Mouse (Mus musculus): ENCODE data around the gene Icosl. TPM values are rescaled to one million over a fixed set of nuclear protein-coding genes. Genes with fewer than 3 reads are reported as not detected.
"Not testable (repeated sequence)": the region's sequence is repeated elsewhere in the genome, so short reads cannot be mapped to it uniquely, and the experiment has no call there.

Gene Icosl
- total RNA-seq, 2 experiments from 2014 or later: 2.6 to 3.9 TPM

GRCm38 (mm10) chr10:78105548-78105947 lies 36.4 kb downstream of the Icosl start:
- ATAC-seq (replicated peaks; ENCODE audit: poor library complexity): peak; percentile 69

GRCm38 (mm10) chr10:78114521-78115092 lies 45.5 kb downstream of the Icosl start:
- no peak for ATAC-seq (replicated peaks; ENCODE audit: poor library complexity)

DNA sequence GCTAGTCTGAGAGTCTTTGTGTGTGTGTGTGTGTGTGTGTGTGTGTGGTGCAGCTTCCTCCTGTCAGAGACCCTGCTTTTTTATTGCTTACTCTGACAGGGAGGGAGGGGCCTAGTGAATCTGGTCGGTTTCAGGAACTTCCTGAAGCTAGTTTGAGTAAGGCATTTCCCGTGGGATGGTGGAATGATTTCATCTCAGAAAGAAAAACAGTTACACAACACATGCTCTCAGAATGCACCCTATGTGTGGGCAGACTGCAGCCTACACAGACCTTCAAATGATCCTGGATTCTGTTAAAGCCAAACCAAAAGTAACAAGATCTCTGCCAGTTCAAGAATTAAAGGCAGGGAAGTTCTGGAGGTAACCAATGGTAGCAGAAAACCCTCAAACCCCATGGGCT lies 46.1 kb downstream of the Icosl start:
- no peak for ATAC-seq (replicated peaks; ENCODE audit: poor library complexity)

- no peak for ATAC-seq (replicated peaks; ENCODE audit: poor library complexity)
Measured at GRCm38 (mm10) chr10:78119422-78119821, 50.3 kb downstream of the Icosl start.

DNA sequence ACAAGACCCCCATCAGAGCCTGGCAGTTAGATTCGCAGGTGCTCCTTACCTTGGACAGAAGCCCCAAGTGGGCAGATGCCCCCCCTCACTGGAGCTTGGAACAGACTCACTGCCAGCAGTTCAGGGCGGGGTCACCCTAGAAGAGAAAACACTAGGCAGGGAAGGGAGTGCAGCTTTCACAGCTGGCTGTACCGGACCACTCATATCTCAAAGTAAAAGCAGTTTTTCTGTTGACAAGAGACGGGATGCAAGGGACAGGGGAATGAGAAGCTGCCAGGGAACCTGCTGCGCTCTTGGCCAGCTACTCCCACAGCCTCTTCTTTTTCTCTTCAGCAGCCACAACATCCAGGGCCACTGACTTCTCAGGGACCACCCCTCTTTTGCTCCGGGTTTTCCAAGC lies 55.0 kb downstream of the Icosl start:
- peak; percentile 60; the same call in 1 of the 2 replicates for ATAC-seq (replicated peaks; ENCODE audit: poor library complexity)

DNA sequence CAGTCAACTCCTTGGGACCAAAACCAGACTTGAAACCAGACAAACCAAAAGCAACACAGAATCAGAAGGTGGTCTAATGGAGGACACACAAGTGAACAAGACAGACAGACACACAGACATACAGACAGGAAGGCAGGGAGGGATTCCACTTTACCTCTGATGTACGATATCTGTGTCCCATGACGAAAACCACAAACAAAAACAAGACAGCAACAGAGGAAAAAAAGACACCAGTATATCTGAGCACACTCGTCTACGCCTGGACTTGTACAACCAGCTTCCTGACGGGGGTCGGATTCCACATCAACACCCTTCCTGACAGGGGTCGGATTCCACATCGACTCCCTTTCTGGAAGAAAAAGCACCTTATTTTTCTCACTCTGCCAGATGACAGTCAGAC lies 56.0 kb downstream of the Icosl start:
- ATAC-seq (replicated peaks; ENCODE audit: poor library complexity): not testable (repeated sequence)

- no peak for ATAC-seq (replicated peaks; ENCODE audit: poor library complexity)
Measured at GRCm38 (mm10) chr10:78126311-78126710, 57.2 kb downstream of the Icosl start.

DNA sequence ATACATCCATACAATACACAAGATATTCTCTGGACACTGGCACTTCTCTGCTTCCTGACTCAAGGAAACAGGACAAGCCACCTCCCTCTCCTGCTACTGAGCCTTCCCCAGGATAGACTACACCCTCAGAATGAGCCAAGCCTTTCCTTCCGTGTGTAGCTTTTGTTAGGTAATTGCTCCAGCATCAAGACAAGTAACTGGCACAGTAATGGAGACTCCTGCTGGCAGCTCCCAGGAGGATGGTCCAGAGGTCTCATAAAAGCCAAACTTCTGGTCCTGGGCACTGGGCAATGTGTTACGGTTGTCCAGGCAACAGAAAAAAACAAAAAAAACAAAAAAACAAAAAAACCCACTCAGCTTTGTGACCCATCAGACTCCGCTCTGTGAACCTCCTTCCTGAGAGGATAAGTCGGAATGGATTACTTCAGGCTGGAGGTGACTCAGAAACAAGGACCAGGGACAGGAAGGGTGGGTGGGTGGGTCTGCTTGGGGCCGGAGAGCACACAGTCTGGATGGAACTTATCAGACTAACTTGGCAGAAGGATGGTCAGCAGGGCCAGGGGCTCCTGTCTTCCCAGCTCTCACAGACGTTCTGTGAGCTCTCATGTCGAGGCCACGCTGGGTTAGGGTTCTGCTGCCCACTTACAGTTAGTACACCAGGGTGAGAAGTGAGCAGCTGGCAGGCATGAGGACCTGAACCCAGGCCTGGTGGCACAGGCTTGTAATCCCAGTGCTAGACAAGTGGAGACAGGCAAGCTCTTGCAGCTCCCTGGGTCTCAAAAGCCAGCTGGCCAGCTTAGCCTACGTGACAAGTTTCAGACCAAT lies 58.2 kb downstream of the Icosl start:
- ATAC-seq (replicated peaks; ENCODE audit: poor library complexity): no peak

- no peak for ATAC-seq (replicated peaks; ENCODE audit: poor library complexity)
Measured at GRCm38 (mm10) chr10:78127931-78128330, 58.8 kb downstream of the Icosl start.

DNA sequence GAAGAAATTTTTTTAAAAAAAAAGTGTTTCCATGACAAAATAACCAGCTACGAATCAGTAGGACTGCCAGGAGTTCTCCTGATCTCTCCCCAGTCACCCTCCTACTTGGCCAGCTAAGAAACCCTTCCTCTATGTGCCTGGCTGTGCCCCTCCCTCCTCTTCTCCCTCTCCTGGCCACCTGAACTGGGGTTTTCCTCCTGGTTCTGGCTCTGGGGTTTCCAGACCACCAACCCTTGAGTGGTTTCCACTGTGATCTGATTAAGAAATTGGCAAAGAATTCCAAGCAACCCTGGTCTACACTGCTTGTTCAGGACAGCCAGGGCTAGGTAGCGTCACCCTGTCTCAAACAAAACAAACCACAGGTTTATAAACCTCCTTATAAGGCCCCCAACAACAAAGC lies 59.5 kb downstream of the Icosl start:
- ATAC-seq (replicated peaks; ENCODE audit: poor library complexity): no peak

DNA sequence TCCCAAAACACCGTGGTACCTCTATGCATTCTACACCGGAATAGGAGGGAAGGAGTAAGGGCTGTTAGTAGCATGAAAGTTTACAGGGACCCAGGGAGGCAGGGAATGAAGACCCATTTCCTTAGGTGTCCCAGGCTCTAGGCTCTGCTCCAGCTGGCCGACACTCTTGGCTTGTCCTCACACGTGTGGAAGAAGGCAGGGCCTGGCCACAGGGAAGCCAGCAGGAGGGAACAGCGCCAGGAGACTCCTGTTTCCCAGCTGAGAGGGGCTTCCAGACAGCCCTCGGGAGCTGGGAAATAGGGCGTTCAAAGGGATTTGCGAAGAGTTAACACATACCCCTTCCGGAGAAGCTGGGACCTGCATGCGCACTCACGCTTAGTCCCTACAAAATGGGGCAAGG lies 60.3 kb downstream of the Icosl start:
- ATAC-seq (replicated peaks; ENCODE audit: poor library complexity): no peak

- 0 out of 2 replicates have a peak, but pooled peaks have one; percentile 4 for ATAC-seq (replicated peaks; ENCODE audit: poor library complexity)
Measured at GRCm38 (mm10) chr10:78129998-78130397, 60.9 kb downstream of the Icosl start.

Other genes starting within 250 kb of the Icosl start
- gene Krtap10-4, start 242.2 kb upstream of the Icosl start, total RNA-seq (2015): not detected in 2 replicates
- gene Krtap10-4, start 242.2 kb upstream of the Icosl start, total RNA-seq (2017): not detected in 2 replicates
- not detected in 2 replicates for gene Krtap10-10, start 233.4 kb upstream of the Icosl start, total RNA-seq (2015)
- not detected in 2 replicates for gene Krtap10-10, start 233.4 kb upstream of the Icosl start, total RNA-seq (2017)
- gene Gm36176, start 222.5 kb upstream of the Icosl start, total RNA-seq (2015): not detected in 2 replicates
- not detected in 2 replicates for gene Gm36176, start 222.5 kb upstream of the Icosl start, total RNA-seq (2017)
- not detected in 2 replicates for gene Gm10318, start 216.4 kb upstream of the Icosl start, total RNA-seq (2015)
- gene Gm10318, start 216.4 kb upstream of the Icosl start, total RNA-seq (2017): not detected in 2 replicates
- gene Gm3285, start 207.3 kb upstream of the Icosl start, total RNA-seq (2015): not detected in 2 replicates
- not detected in 2 replicates for gene Gm3285, start 207.3 kb upstream of the Icosl start, total RNA-seq (2017)
- gene Lrrc3, start 166.8 kb upstream of the Icosl start, total RNA-seq (2015): 0.12 TPM in 1 of 2 replicates, not detected in the other
- not detected in 2 replicates for gene Lrrc3, start 166.8 kb upstream of the Icosl start, total RNA-seq (2017)
- gene Trpm2, start 98.7 kb upstream of the Icosl start, total RNA-seq (2015): 2.7 and 5.1 TPM in 2 replicates
- 1.4 and 2.9 TPM in 2 replicates for gene Trpm2, start 98.7 kb upstream of the Icosl start, total RNA-seq (2017)
- gene 1810043G02Rik, start 90.8 kb upstream of the Icosl start, total RNA-seq (2015): 6.0 and 6.4 TPM in 2 replicates
- gene 1810043G02Rik, start 90.8 kb upstream of the Icosl start, total RNA-seq (2017): 5.9 and 11.2 TPM in 2 replicates
- gene Pfkl, start 59.2 kb upstream of the Icosl start, total RNA-seq (2015): 13.7 and 15.5 TPM in 2 replicates
- gene Pfkl, start 59.2 kb upstream of the Icosl start, total RNA-seq (2017): 36.1 and 44.2 TPM in 2 replicates
- gene Dnmt3l, start 27.4 kb upstream of the Icosl start, total RNA-seq (2015): 1.5 and 4.4 TPM in 2 replicates
- 1.3 and 3.2 TPM in 2 replicates for gene Dnmt3l, start 27.4 kb upstream of the Icosl start, total RNA-seq (2017)
- gene Aire, start 25.7 kb upstream of the Icosl start, total RNA-seq (2015): not detected in 2 replicates
- not detected in 2 replicates for gene Aire, start 25.7 kb upstream of the Icosl start, total RNA-seq (2017)
- gene D10Jhu81e, start 100.5 kb downstream of the Icosl start, total RNA-seq (2015): 40.7 and 44.1 TPM in 2 replicates
- gene D10Jhu81e, start 100.5 kb downstream of the Icosl start, total RNA-seq (2017): 90.6 and 90.9 TPM in 2 replicates
- gene Pwp2, start 115.8 kb downstream of the Icosl start, total RNA-seq (2015): 5.6 and 7.2 TPM in 2 replicates
- gene Pwp2, start 115.8 kb downstream of the Icosl start, total RNA-seq (2017): 18.6 and 27.5 TPM in 2 replicates
- gene Trappc10, start 175.3 kb downstream of the Icosl start, total RNA-seq (2015): 39.0 and 44.2 TPM in 2 replicates
- 30.7 and 33.4 TPM in 2 replicates for gene Trappc10, start 175.3 kb downstream of the Icosl start, total RNA-seq (2017)